Comparison of ENCODE assay signal across 8 mouse cellular contexts in the genomic region with DNA sequence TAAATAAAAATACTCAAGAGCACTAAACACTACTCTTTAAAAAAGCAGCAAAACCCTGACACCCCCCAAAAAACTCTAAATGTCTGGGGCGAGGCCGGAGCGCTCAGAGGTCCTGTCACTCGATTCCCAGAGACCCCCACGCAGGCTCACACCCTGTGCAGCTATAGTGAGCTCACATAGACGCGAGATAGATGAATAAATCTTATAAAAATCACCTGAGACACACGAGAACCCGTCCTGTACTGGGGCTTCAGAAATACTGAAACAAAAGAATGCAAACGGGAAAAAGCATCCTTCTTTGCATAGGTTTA. TPM values are rescaled to one million over a fixed set of nuclear protein-coding genes. Genes with fewer than 3 reads are reported as not detected.
DNase-seq lines count a peak whose midpoint lies in the region; ATAC-seq lines count a peak whose summit lies in the region.

No protein-coding gene starts in this region.

- H3K9me3 ChIP-seq in embryonic facial prominence, embryonic 12.5 days, result no peaks in the 10 kb centered on the region
- H3K9me3 ChIP-seq in hindbrain, embryonic 15.5 days, result no peaks in the 10 kb centered on the region
- H3K9me3 ChIP-seq in midbrain, embryonic 12.5 days, result no peaks in the 10 kb centered on the region

- no peaks in the 10 kb centered on the region for H3K4me1 ChIP-seq in embryonic facial prominence, embryonic 12.5 days
- peaks cover 7% of the 10 kb centered on the region; the same call in 1 of the 2 replicates for H3K4me1 ChIP-seq in hindbrain, embryonic 15.5 days (replicated peaks)
- no peaks in the 10 kb centered on the region for H3K4me1 ChIP-seq in midbrain, embryonic 12.5 days

- H3K4me3 ChIP-seq in embryonic facial prominence, embryonic 12.5 days, result peak overlapping the region; percentile 70
- H3K4me3 ChIP-seq in hindbrain, embryonic 15.5 days, result peak overlapping the region; percentile 99
- peak overlapping the region; percentile 83 for H3K4me3 ChIP-seq in midbrain, embryonic 12.5 days

- peak overlapping the region; percentile 79 for H3K9ac ChIP-seq in embryonic facial prominence, embryonic 12.5 days
- H3K9ac ChIP-seq in hindbrain, embryonic 15.5 days, result peak overlapping the region; percentile 100
- H3K9ac ChIP-seq in midbrain, embryonic 12.5 days (replicated peaks), result peak overlapping the region; percentile 80

- intact Hi-C loops in left cerebral cortex, postnatal 4 days (cut with DNase I), result no loop called here
- intact Hi-C loops in left cerebral cortex, postnatal 25 days (cut with DNase I), result loop anchor here (1.0 kb wide), 1 partner anchor 33 kb away; a partner anchor contains a TSS

- H3K27me3 ChIP-seq in embryonic facial prominence, embryonic 12.5 days, result no peaks in the 10 kb centered on the region
- no peaks in the 10 kb centered on the region for H3K27me3 ChIP-seq in hindbrain, embryonic 15.5 days
- no peaks in the 10 kb centered on the region for H3K27me3 ChIP-seq in midbrain, embryonic 12.5 days

- peak; percentile 68 for ATAC-seq in embryonic facial prominence, embryonic 12.5 days (ENCODE audit: insufficient number of reproducible peaks, insufficient read depth, low FRiP score, low TSS enrichment)
- peak; percentile 57 for ATAC-seq in hindbrain, embryonic 15.5 days (ENCODE audit: low FRiP score, low read depth)
- ATAC-seq in midbrain, embryonic 12.5 days (ENCODE audit: low FRiP score, low read depth), result peak; percentile 65

- peak overlapping the region; percentile 53 for H3K4me2 ChIP-seq in embryonic facial prominence, embryonic 12.5 days (replicated peaks)
- H3K4me2 ChIP-seq in hindbrain, embryonic 15.5 days, result peak overlapping the region; percentile 68
- peak overlapping the region; percentile 56 for H3K4me2 ChIP-seq in midbrain, embryonic 12.5 days (replicated peaks)

- H3K27ac ChIP-seq in embryonic facial prominence, embryonic 12.5 days, result 0 out of 2 replicates have a peak overlapping the region, but pooled peaks have one; percentile 95
- H3K27ac ChIP-seq in hindbrain, embryonic 15.5 days (replicated peaks), result peak overlapping the region; percentile 100
- H3K27ac ChIP-seq in midbrain, embryonic 12.5 days (replicated peaks), result peak overlapping the region; percentile 92; the same call in 1 of the 2 replicates

- 7% methylated on average over 10 of the region's 10 CpGs for WGBS in embryonic facial prominence, embryonic 12.5 days
- 2% methylated on average over 10 of the region's 10 CpGs for WGBS in hindbrain, embryonic 15.5 days
- 7% methylated on average over 10 of the region's 10 CpGs for WGBS in midbrain, embryonic 12.5 days

- no peaks in the 10 kb centered on the region for H3K36me3 ChIP-seq in embryonic facial prominence, embryonic 12.5 days
- H3K36me3 ChIP-seq in hindbrain, embryonic 15.5 days, result no peaks in the 10 kb centered on the region
- H3K36me3 ChIP-seq in midbrain, embryonic 12.5 days, result no peaks in the 10 kb centered on the region

- peak; percentile 23 for DNase-seq in left cerebral cortex, postnatal 4 days
- no peak for DNase-seq in left cerebral cortex, postnatal 25 days (ENCODE audit: low spot score in 2 of 2)
- no peak for DNase-seq in gastrocnemius, postnatal 4 days (ENCODE audit: low spot score in 2 of 2)
- no peak for DNase-seq in urinary bladder, adult 18-20 months (ENCODE audit: low spot score in 2 of 2)
- DNase-seq in urinary bladder, adult 2 months (ENCODE audit: low spot score), result no peak

RNA-seq across cellular contexts. Expression of a gene that starts 32.6 kb away (rescaled TPM):
- total RNA-seq in left cerebral cortex, postnatal 4 days (2021), result 100 to 1,000 TPM; 183 to 192 TPM
- total RNA-seq in left cerebral cortex, postnatal 25 days (2021), result 100 to 1,000 TPM; 185 to 203 TPM
- polyA plus RNA-seq in embryonic facial prominence, embryonic 12.5 days (2016; fragmentation: Nextera tagmentation; extraction: Ambion mirVana), result 60.8 and 63.3 TPM in 2 replicates
- polyA plus RNA-seq in hindbrain, embryonic 15.5 days (2015; fragmentation: Nextera tagmentation; extraction: Ambion mirVana), result 46.8 and 46.9 TPM in 2 replicates
- 73.3 and 75.6 TPM in 2 replicates for polyA plus RNA-seq in midbrain, embryonic 12.5 days (2016; fragmentation: Nextera tagmentation; extraction: Ambion mirVana)
- total RNA-seq in gastrocnemius, postnatal 4 days (2021), result 10 to 100 TPM; 92.8 to 94.9 TPM
- 56.5 and 59.3 TPM in 2 replicates for polyA plus RNA-seq in urinary bladder, adult 2 months (2012; rRNA removed)

RNA-seq across cellular contexts. Expression of a gene that starts 42.5 kb away (rescaled TPM):
- total RNA-seq in left cerebral cortex, postnatal 4 days (2021), result not detected
- not detected for total RNA-seq in left cerebral cortex, postnatal 25 days (2021)
- not detected in 2 replicates for polyA plus RNA-seq in embryonic facial prominence, embryonic 12.5 days (2016; fragmentation: Nextera tagmentation; extraction: Ambion mirVana)
- not detected in 2 replicates for polyA plus RNA-seq in hindbrain, embryonic 15.5 days (2015; fragmentation: Nextera tagmentation; extraction: Ambion mirVana)
- polyA plus RNA-seq in midbrain, embryonic 12.5 days (2016; fragmentation: Nextera tagmentation; extraction: Ambion mirVana), result not detected in 2 replicates
- not detected for total RNA-seq in gastrocnemius, postnatal 4 days (2021)
- not detected in 2 replicates for polyA plus RNA-seq in urinary bladder, adult 2 months (2012; rRNA removed)
